Comparison of ENCODE assay signal across 7 mouse cellular contexts in the genomic region with DNA sequence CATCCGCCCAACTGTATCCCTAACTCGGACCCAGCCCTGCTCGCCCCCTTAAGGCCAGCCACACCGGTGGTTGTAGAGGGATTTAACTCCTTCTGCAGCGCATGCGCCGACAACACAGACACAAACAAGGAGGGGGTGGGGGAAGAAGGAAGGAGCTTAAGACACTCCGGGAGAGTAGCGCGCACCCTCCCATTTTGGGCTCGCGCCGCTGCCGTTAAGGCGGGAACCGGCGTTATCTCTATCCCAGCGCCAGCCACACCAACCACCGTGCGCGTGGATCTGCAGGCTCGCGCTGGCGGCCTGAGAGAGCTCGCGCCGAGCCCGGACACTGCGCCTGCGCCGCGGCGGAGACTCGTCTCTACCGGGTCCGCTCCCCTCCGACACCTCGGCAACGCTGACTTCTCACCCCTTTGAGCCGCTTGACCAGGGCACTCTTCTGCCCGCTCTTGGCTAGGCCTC. TPM values are rescaled to one million over a fixed set of nuclear protein-coding genes. Genes with fewer than 3 reads are reported as not detected.
DNase-seq lines count a peak whose midpoint lies in the region; ATAC-seq and TF ChIP-seq lines count a peak whose summit lies in the region.

A gene (plus strand): TSS at position 154 of the 459 bp plus-strand sequence.

- no peaks in the 10 kb centered on the region for H3K9me3 ChIP-seq in CH12.LX (replicated peaks; ENCODE audit: low read length)
- no peaks in the 10 kb centered on the region for H3K9me3 ChIP-seq in lung, embryonic 16.5 days (ENCODE audit: control insufficient read depth, low read length)

- in situ Hi-C loops in CH12.LX (cut with MboI; ENCODE audit: low pct_ligation_motif_present, low pct_unique_long_range_greater_than_20kb, low sequenced_read_pairs): no loop called here

- TF ChIP-seq RAD21 in CH12.LX (IDR thresholded peaks at IDR 0.05; ENCODE audit: low read depth, low read length): no peak

- TF ChIP-seq POLR2A in CH12.LX (IDR thresholded peaks at IDR 0.05; ENCODE audit: low read depth, low read length): peak; percentile 80

- H3K36me3 ChIP-seq in CH12.LX (replicated peaks in 1 of 2; ENCODE audit: control insufficient read depth in 1 of 2, insufficient read depth in 1 of 2, low read length in 1 of 2): peaks cover 25 to 56% of the 10 kb centered on the region in 2 experiments
- peaks cover 21% of the 10 kb centered on the region for H3K36me3 ChIP-seq in lung, embryonic 16.5 days (ENCODE audit: control insufficient read depth, insufficient read depth, low read length)

- under 1% methylated on average over 41 of the region's 41 CpGs for WGBS in lung, embryonic 16.5 days

- peak; percentile 85 for ATAC-seq in lung, embryonic 16.5 days (ENCODE audit: low read depth)

- H3K79me2 ChIP-seq in CH12.LX (replicated peaks; ENCODE audit: control insufficient read depth, extremely low read depth, insufficient read depth, poor library complexity, severe bottlenecking): peaks cover 61% of the 10 kb centered on the region

- no peak for TF ChIP-seq EP300 in CH12.LX (IDR thresholded peaks at IDR 0.05; ENCODE audit: low read length)

- DNase-seq in A20 (ENCODE audit: low read depth, low spot score) (peak; percentile 95), CH12.LX (ENCODE audit: extremely low read depth) (peak; percentile 92)
- DNase-seq in c-Kit-positive CD71-positive TER-119-positive erythroid progenitor cells, embryonic 14.5 days (ENCODE audit: low spot score): peak; percentile 88
- peak; percentile 82 for DNase-seq in heart, adult 8-10 months (ENCODE audit: low spot score)
- DNase-seq in kidney, postnatal 14 days: peak; percentile 90
- peak; percentile 70 for DNase-seq in right cerebral cortex, postnatal 14 days

- TF ChIP-seq CTCF in CH12.LX (conservative IDR thresholded peaks at IDR 0.05 in 1 of 2, IDR thresholded peaks at IDR 0.05 in 1 of 2; ENCODE audit: low read depth in 2 of 2, low read length in 2 of 2): peak in 1 of 2 experiments; percentile 35; a peak in 2 of 4 replicates

- H3K4me2 ChIP-seq in CH12.LX (ENCODE audit: insufficient read depth, low read depth, poor library complexity, severe bottlenecking): peak within 1 kb of the TSS; percentile 98
- peak within 1 kb of the TSS; percentile 86 for H3K4me2 ChIP-seq in lung, embryonic 16.5 days (ENCODE audit: low read depth, low read length)

- H3K4me3 ChIP-seq in CH12.LX (replicated peaks in 1 of 3; ENCODE audit: low read depth in 2 of 3, low read length in 2 of 3, poor library complexity in 1 of 3): peak within 1 kb of the TSS; percentile 81 to 98 (median 82)
- H3K4me3 ChIP-seq in lung, embryonic 16.5 days (ENCODE audit: low read length): peak within 1 kb of the TSS; percentile 89

- H3K27me3 ChIP-seq in CH12.LX (replicated peaks): no peaks in the 10 kb centered on the region
- H3K27me3 ChIP-seq in lung, embryonic 16.5 days (ENCODE audit: control insufficient read depth, insufficient read depth, low read depth, low read length): no peaks in the 10 kb centered on the region

- H3K9ac ChIP-seq in CH12.LX (ENCODE audit: insufficient read depth, low read depth): peak within 1 kb of the TSS; percentile 99
- peak within 1 kb of the TSS; percentile 99 for H3K9ac ChIP-seq in lung, embryonic 16.5 days (ENCODE audit: low read length)

- peak within 1 kb of the TSS; percentile 78 for H3K27ac ChIP-seq in CH12.LX (ENCODE audit: insufficient read depth, low read depth)
- H3K27ac ChIP-seq in lung, embryonic 16.5 days (ENCODE audit: low read length): peak within 1 kb of the TSS; percentile 96

- H3K4me1 ChIP-seq in CH12.LX (ENCODE audit: control insufficient read depth in 1 of 2, insufficient read depth in 2 of 2): peaks cover 2 to 44% of the 10 kb centered on the region in 2 experiments; a peak in 3 of 4 replicates
- H3K4me1 ChIP-seq in lung, embryonic 16.5 days (replicated peaks; ENCODE audit: control insufficient read depth, insufficient read depth, low read length): peaks cover 21% of the 10 kb centered on the region

- dilution Hi-C loops in CH12.LX (cut with MboI; ENCODE audit: extremely low pct_ligation_motif_present, extremely low pct_unique_long_range_greater_than_20kb, low sequenced_read_pairs): no loop called here

TF ChIP-seq in CH12.LX, 34 proteins besides CTCF, POLR2A, EP300 and RAD21:
- TF ChIP-seq MAZ (IDR thresholded peaks at IDR 0.05; ENCODE audit: low read depth, low read length): no peak
- no peak for TF ChIP-seq ZKSCAN1 (IDR thresholded peaks at IDR 0.05; ENCODE audit: borderline replicate concordance, low read depth, low read length)
- TF ChIP-seq SIN3A (IDR thresholded peaks at IDR 0.05; ENCODE audit: low read length): peak; percentile 87
- TF ChIP-seq TBP (conservative IDR thresholded peaks at IDR 0.05; ENCODE audit: low read depth, low read length): no peak
- no peak for TF ChIP-seq SMC3 (IDR thresholded peaks at IDR 0.05; ENCODE audit: low read depth, low read length)
- no peak for TF ChIP-seq JUND (conservative IDR thresholded peaks at IDR 0.05; ENCODE audit: low read depth, low read length)
- no peak; the same call in 1 of the 2 replicates for TF ChIP-seq NELFE (IDR thresholded peaks at IDR 0.05; ENCODE audit: low read depth, low read length)
- no peak for TF ChIP-seq USF2 (conservative IDR thresholded peaks at IDR 0.05; ENCODE audit: low read depth, low read length)
- peak; percentile 62; the same call in 1 of the 2 replicates for TF ChIP-seq IRF4 (IDR thresholded peaks at IDR 0.05; ENCODE audit: low read depth, low read length)
- no peak for TF ChIP-seq CHD1 (IDR thresholded peaks at IDR 0.05; ENCODE audit: low read depth, low read length)
- no peak for TF ChIP-seq USF1 (IDR thresholded peaks at IDR 0.05; ENCODE audit: low read depth, low read length)
- TF ChIP-seq RCOR1 (conservative IDR thresholded peaks at IDR 0.05; ENCODE audit: low read depth, low read length): no peak
- TF ChIP-seq MYC (IDR thresholded peaks at IDR 0.05; ENCODE audit: low read depth, low read length): no peak
- peak; percentile 67; the same call in 1 of the 2 replicates for TF ChIP-seq MAX (IDR thresholded peaks at IDR 0.05; ENCODE audit: low read length)
- peak; percentile 86 for TF ChIP-seq NRF1 (IDR thresholded peaks at IDR 0.05; ENCODE audit: low read depth, low read length)
- TF ChIP-seq MXI1 (IDR thresholded peaks at IDR 0.05; ENCODE audit: low read depth, low read length): peak; percentile 54; the same call in 1 of the 2 replicates
- no peak for TF ChIP-seq GABPA (IDR thresholded peaks at IDR 0.05; ENCODE audit: insufficient replicate concordance, low read depth, low read length)
- TF ChIP-seq ETS1 (conservative IDR thresholded peaks at IDR 0.05; ENCODE audit: low read depth, low read length): 0 out of 2 replicates have a peak, but pooled peaks have one; percentile 21
- TF ChIP-seq TCF12 (IDR thresholded peaks at IDR 0.05; ENCODE audit: low read depth, low read length): no peak
- TF ChIP-seq HCFC1 (IDR thresholded peaks at IDR 0.05; ENCODE audit: low read depth, low read length): no peak
- TF ChIP-seq ELF1 (IDR thresholded peaks at IDR 0.05; ENCODE audit: low read depth, low read length): peak; percentile 70
- 0 out of 2 replicates have a peak, but pooled peaks have one; percentile 74 for TF ChIP-seq UBTF (IDR thresholded peaks at IDR 0.05; ENCODE audit: low read depth, low read length)
- TF ChIP-seq MEF2A (IDR thresholded peaks at IDR 0.05; ENCODE audit: borderline replicate concordance, low read depth, low read length): peak; percentile 60
- peak; percentile 74 for TF ChIP-seq CHD2 (IDR thresholded peaks at IDR 0.05; ENCODE audit: low read length)
- TF ChIP-seq ZMIZ1 (IDR thresholded peaks at IDR 0.05; ENCODE audit: low read depth, low read length): peak; percentile 78; the same call in 1 of the 2 replicates
- TF ChIP-seq BHLHE40 (IDR thresholded peaks at IDR 0.05; ENCODE audit: low read depth, low read length): no peak

RNA-seq across cellular contexts. Expression of the gene that starts here (rescaled TPM):
- total RNA-seq in CH12.LX (2012; rRNA removed) (33.1 and 37.4 TPM in 2 replicates), CH12.LX (2014; rRNA removed) (56.0 and 59.1 TPM in 2 replicates)
- polyA plus RNA-seq in CH12.LX (2012; ENCODE audit: insufficient read length, low read depth): 60.7 and 63.3 TPM in 2 replicates
- total RNA-seq in heart, adult 8-10 months (2022): 10 to 100 TPM; 12.9 to 15.3 (median 13.3) TPM
- polyA plus RNA-seq in lung, embryonic 16.5 days (2015; fragmentation: Nextera tagmentation; extraction: Ambion mirVana): 73.4 and 78.9 TPM in 2 replicates

Comparison
In these comparisons a context has a peak if more than half of its experiments do, and no peak if none do; other contexts are left out.
1. Peak in every context shown above with its lines: DNase-seq, ATAC-seq, H3K4me3 ChIP-seq and H3K27ac ChIP-seq.